Mouse (Mus musculus) frontal cortex, adult (tissue): ENCODE data around the gene Kpna4.
"Not testable (repeated sequence)": the region's sequence is repeated elsewhere in the genome, so short reads cannot be mapped to it uniquely, and the experiment has no call there.

Experiments used
- ATAC-seq: cut with Nextera tagmentation; 2 replicates; pipeline ENCODE4 v1.9.2; 2017; ENCODE audit warnings: mild to moderate bottlenecking, moderate library complexity, mixed read lengths; ENCODE audit not compliant: low TSS enrichment

The Kpna4 gene

GRCm38 (mm10) chr3:69109079-69109478 lies 17.8 kb downstream of the Kpna4 start:
- ATAC-seq: no peak

GRCm38 (mm10) chr3:69094456-69094855 lies 32.5 kb downstream of the Kpna4 start:
- ATAC-seq: no peak

- peak; percentile 53 for ATAC-seq
These were observed 62.9 kb downstream of the Kpna4 start for GRCm38 (mm10) chr3:69064005-69064404.

GRCm38 (mm10) chr3:69062764-69063163 lies 64.1 kb downstream of the Kpna4 start:
- ATAC-seq: no peak

GRCm38 (mm10) chr3:69060672-69061071 lies 66.2 kb downstream of the Kpna4 start:
- no peak for ATAC-seq

- ATAC-seq: no peak
These were observed 71.0 kb downstream of the Kpna4 start for GRCm38 (mm10) chr3:69055871-69056270.

GRCm38 (mm10) chr3:69054760-69055432 lies 72.0 kb downstream of the Kpna4 start:
- ATAC-seq: no peak

DNA sequence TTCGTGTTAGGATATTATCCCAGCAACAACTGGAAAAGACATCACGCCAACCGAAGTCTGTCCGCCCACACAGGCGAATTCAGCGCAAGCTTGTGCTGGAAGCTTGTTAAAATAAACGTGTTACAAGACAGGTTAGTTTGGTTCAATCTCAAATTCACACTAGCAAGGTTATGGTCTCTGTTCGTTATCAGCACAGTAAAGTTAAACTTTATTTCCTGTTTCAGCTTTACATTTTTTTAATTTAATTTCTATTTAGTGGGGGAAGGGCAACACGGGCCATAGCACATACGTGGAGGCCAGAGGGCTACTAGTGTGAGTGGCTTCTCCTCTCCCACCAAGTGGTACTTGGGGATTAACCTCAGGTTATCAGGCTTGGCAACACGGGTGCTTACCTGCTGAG lies 75.0 kb downstream of the Kpna4 start:
- ATAC-seq: no peak

DNA sequence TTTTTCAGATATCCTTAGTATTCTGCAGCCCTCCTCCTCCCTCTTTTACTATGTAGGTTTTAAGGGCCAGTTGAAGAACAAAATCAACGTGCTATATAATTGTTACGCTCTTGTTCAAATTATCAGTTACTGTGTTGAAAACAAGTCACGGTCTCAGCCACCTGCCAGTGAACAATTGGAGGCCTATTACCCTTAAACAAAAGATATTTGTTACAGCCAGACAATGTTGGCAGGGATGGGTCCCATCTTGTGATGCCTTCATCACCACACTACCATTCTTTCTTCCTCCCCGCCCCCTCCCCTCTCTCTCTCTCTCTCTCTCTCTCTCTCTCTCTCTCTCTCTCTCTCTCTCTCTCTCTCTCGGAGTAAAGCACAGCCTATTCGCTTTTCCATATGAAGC lies 77.9 kb downstream of the Kpna4 start:
- ATAC-seq: no peak

DNA sequence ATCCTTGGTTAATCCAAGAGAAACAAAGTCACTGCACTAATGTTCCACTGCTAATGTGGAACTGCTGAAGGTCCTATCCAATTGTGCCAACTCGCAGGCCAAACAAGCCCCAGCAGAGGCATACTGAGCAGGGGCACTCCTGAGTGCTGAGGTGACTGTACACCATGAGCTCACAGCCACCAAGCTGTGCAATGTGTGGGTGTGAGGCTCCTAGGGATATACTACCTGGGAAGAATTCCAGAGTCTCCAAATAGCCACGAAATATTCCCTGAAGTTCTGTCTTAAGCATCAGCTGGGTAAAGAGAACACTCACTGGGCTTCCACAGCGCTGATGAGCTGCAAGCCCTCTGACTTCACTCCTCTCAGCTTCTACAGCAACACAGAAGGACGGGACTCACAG lies 79.2 kb downstream of the Kpna4 start:
- ATAC-seq: no peak

DNA sequence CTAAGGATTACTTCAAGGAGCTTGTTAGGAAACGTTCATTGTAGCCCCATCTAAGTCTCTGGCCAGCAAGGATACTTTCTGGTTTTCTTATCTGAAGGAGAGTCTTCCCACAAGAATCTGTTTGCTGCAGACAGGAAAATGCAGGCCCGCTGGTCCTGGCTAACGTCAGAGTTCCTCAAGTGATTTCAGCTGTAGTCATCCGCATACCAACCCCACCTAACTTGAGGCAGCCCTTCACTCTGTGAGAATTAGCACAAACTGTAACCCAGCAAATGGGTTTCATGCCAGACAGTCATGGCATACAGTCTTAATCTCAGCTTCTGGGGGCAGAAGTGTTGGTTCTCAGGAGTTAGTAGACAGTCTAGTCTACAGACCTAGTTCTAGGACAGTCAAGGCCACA lies 80.4 kb downstream of the Kpna4 start:
- ATAC-seq: no peak

GRCm38 (mm10) chr3:69045750-69046149 lies 81.2 kb downstream of the Kpna4 start:
- no peak for ATAC-seq

DNA sequence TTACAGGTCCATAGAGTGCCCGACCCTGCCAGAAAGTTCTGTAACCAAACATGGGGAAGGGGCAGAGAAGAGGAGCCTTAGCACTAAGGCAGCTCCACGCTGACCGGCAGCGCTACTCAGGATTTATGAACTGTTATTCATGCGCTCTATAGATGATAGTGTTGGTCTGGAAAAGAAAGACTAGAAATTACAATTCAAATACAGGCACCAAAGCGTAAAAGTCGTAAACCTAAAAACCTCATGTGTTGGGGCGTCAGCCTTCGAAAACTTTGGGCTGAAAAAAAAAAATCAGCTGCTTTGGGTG lies 81.6 kb downstream of the Kpna4 start:
- peak; percentile 5; the same call in 1 of the 2 replicates for ATAC-seq

DNA sequence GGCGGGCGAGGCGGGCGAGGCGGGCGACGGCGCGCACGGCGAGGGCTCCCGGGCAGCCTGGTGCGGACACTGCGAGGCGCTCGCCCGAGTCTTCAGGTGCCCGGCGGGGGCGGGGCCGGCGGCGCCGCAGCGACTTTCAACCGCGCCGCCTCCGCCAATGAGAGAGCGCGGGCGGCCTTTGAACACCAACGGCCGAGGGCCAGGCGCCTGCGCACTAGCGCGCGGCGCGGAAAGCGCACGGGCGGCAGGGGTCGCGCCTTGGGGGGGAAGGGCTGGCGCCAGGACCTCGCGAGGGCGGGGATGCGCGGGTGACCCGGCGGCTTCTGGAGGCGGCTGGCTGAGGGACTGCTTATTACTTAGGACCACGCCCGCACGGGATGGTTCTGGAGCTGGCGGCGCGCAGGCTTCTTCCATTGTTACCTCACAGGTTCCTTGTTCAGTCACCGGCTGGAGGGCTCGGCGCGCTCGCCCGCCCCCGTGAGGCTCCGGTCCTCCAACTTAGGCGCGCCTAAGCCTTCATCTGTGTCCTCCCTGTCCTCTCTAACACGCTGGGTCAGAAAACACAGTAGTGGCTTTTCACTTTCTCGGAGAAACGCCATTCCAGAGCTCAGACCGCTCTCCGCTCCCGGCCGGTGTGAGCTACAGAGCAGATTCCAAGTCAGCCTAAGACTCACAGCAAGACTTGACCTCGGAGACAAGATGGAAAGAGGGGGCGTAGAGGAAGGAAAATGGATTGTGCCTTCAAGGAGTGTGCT lies 82.1 kb downstream of the Kpna4 start, which contains the start of gene Trim59:
Gene Trim59, minus strand, starts transcription at position 111 of the 755 bp plus-strand sequence.
- ATAC-seq: peak; percentile 86

- ATAC-seq: peak; percentile 62
These were observed 82.7 kb downstream of the Kpna4 start for GRCm38 (mm10) chr3:69044167-69044591.

GRCm38 (mm10) chr3:69041298-69041697 lies 85.6 kb downstream of the Kpna4 start:
- ATAC-seq: no peak

- no peak for ATAC-seq
These were observed 86.8 kb downstream of the Kpna4 start for GRCm38 (mm10) chr3:69040105-69040504.

DNA sequence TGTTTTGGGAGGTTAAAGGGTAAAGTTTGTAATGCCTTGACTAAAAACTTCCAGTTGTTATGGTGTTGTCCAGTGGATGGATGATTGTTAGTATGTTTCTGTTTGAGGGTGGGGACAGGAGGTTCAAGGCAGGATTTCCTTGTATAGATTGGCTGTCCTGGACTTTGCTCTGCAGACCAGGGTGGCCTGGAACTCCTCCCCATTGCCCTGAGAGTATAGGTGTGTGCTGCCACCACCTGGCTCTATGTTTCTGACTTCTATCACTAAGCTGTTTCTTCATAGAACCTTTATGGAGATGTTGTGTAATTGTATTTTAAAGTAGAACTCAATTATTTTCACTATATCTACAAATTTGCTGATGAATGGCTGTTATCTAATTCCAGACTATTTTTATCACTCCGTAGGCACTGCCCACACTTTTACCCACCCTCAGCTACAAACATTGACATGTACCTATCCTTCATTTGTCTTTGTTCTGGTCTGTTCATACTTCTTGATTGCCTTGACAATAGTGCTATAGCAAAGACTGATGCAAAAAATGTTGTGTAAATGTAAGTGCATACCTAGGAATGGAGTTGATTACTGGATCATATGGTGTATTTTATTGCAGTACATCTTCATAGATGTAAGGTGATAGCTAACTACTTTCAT lies 100.7 kb downstream of the Kpna4 start:
- no peak for ATAC-seq

GRCm38 (mm10) chr3:69020764-69021163 lies 106.1 kb downstream of the Kpna4 start:
- ATAC-seq: no peak

GRCm38 (mm10) chr3:69020285-69020684 lies 106.6 kb downstream of the Kpna4 start:
- no peak for ATAC-seq

DNA sequence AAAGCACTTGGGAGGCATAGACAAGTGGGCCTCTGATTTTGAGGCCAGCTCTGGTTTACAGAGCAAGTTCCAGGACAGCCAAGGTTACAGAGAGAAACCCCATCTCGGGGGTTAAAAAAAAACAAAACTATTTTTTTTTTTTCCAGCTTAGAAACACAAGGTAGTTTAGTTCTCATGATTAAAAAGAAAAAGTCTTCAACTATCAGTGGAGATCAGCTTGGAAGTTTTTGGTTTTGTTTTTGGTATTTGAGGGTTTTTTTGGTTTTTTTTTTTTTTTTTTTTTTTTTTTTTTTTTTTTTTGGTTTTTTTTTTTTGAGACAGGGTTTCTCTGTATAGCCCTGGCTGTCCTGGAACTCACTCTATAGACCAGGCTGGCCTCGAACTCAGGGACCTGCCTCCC lies 108.3 kb downstream of the Kpna4 start:
- ATAC-seq: not testable (repeated sequence)

GRCm38 (mm10) chr3:69017181-69017580 lies 109.7 kb downstream of the Kpna4 start:
- no peak for ATAC-seq
